Mouse (Mus musculus) left cerebral cortex, adult 18-20 months (tissue): ENCODE data around the gene Mms19. TPM values are rescaled to one million over a fixed set of nuclear protein-coding genes. Genes with fewer than 3 reads are reported as not detected.
"Not testable (repeated sequence)": the region's sequence is repeated elsewhere in the genome, so short reads cannot be mapped to it uniquely, and the experiment has no call there.

ENCODE experiments used
- DNase-seq, 2 experiments: peaks; one replicate each; pipeline ENCODE4 v3.0.0; 2021 to 2022; ENCODE audit warnings: low spot score in 2 of 2, mixed read lengths in 1 of 2
- total RNA-seq, 2 experiments: library from RNA; stranded (reverse); gene quantifications; 2 replicates each; pipeline ENCODE4 v1.2.3; 2021

Gene Mms19
- total RNA-seq, 2 experiments from 2014 or later: 30.9 to 32.3 TPM

GRCm38 (mm10) chr19:41935921-41936320 lies 45.0 kb downstream of the Mms19 start:
- no peak for DNase-seq

- no peak for DNase-seq
Observed at GRCm38 (mm10) chr19:41934124-41934523, 46.8 kb downstream of the Mms19 start.

DNA sequence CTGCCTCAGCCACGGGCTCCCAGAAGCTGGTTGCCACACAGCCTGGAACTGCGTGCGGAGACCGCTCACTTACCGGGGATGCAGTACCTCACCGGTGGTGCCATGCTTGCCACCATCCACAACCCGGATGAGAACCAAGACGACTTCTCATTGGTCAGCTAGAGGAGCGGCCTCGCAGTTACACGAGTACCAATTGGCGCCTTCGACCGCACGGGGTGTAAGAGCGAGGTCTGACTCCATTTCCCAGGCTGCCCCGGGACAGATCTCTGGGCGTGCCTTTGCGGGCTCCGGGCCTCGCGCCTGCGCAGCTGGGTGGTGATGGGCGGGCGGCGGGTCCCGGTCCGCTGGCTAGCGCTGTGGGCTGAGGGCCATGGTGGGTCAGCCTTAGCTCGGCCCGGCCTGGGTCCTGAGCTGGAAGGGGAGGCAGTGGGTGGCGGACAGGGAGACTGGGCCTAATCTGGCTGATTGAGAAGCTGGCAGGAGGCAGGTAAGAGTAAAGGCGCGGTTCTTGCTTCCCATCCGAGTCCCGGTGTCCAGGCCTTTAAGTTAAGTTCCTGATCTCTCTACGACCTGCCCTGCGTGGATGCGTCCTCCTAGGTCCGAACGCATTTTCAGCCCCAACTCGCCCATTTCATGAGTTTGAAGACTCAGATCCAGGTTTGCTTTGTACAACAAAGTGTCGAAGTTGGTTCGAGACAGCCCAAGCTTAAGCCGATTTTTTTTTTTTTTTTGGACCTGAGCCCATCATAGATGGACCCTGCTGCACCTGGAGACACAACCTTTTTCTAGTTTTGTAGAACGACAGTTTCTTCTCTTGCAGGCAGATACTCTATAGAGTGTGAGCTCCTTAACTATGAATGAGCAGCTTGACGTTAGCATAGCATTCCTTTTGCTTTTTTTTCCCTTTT lies 47.5 kb downstream of the Mms19 start, which contains the start of the genes Exosc1 and Zdhhc16:
TSS of gene Exosc1 (minus strand) at position 245 of the 908 bp plus-strand sequence.
TSS of gene Zdhhc16 (plus strand) at position 302 of the 908 bp plus-strand sequence.
- DNase-seq: peak; percentile 98 to 99

GRCm38 (mm10) chr19:41932686-41933085 lies 48.3 kb downstream of the Mms19 start:
- DNase-seq: no peak

- DNase-seq: no peak
Observed at GRCm38 (mm10) chr19:41920412-41921067, 60.4 kb downstream of the Mms19 start.

DNA sequence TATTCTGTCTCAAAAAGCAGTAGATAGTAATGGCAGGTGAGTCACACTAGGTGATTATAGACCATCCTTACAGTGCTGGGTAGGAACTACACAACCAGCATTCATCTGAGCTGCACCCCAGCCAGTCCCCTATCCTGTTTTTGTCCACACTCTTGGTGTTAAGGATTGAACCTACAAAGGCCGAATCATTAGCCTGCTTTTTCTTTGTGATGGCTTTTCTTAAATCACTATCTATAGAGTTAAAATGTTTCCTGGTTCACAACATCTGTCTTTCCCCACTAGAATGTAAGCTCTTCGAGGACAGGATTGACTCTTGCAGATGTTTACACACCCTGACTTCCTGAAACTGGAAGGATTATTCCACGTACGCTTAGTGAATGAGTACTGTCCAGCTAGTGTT lies 61.5 kb downstream of the Mms19 start:
- no peak for DNase-seq

GRCm38 (mm10) chr19:41916853-41917252 lies 64.1 kb downstream of the Mms19 start:
- no peak for DNase-seq

- DNase-seq: no peak
Observed at GRCm38 (mm10) chr19:41915294-41915693, 65.7 kb downstream of the Mms19 start.

- not testable (repeated sequence) for DNase-seq
Observed at GRCm38 (mm10) chr19:41914592-41914882, 66.4 kb downstream of the Mms19 start.

DNA sequence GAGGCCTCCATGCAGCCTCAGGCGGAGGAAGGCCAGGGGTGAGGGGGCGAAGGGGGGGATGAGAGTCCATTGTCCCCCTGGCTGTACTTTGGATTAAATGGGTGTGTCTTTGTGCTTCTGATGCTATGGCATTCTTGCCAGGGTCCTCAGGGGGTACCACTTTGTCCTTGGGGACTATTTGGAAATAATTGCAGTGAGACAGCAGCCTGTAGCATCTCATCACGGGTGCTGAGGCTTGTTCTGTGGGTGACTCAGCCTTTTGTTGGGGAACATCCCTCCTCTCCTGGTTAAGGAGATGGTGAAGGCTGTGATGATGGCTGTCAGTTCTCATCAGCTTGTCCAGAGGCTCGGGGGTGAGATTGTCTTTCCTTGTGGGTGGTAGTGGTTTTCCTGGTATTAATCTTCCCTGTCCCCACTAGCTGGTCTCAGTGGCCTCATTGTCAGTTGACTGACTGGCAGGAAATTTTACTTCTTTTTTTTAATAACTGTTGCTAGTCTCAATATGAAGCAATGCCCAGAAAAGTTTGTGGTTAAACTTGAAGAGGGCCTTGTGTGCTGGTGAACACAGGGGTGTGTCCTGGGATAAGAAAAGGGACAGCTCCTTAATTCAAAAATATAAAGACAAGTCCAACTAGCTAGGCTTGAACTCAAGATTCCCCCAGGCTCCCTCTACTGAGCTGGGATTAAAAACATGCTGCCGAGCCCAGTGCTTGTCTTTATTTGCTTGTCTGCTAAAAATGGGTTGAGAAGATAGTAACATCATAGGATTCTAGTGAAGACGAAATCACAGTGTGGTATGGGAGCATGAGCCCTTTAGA lies 67.0 kb downstream of the Mms19 start:
- no peak for DNase-seq

- DNase-seq: peak in 1 of 2 experiments; percentile 36
Observed at GRCm38 (mm10) chr19:41912121-41913080, 68.6 kb downstream of the Mms19 start.

DNA sequence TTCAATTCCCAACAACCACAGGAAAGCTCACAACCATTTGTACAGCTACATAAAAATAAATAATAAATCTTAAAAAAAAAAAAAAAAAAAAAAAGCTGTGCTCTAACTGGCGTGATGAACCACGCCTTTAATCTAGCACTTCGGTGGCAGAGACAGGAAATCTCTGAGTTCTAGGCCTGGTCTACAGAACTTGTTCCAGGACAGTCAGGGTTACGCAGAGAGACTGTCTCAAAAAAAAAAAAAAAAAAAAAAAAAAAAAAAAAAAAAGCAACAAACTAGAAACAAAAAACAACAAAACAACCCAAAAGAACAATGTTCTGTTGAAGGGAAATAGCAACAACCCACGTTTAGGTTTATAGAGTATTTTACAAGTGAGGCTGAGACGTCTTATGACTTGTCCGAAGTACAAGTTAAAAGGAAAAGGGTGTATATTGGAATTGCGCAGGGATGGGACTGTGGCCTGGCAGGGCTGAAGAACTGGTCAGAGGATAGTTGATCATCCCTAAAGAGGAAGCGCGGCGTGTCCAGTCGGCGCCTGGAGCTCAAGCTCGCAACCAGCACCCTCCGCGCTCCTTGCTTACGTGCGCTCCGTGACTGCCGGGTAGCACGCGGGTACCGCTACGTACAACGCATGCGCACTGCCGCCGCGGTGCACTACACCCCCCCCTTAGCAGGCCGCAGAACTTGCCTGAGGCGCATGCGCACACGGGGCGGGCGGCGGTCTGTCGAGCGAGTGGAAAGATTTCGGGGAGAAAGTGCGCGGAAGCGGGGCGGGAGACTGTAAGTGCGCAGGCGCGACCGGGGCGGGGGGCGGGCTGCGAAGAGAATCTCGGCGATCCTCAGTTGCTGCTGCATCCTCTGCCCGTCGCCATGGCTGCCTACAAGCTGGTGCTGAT lies 69.5 kb downstream of the Mms19 start, which contains the start of gene Pgam1:
TSS of gene Pgam1 (plus strand) at position 746 of the 896 bp plus-strand sequence.
- peak; percentile 95 to 96 for DNase-seq

DNA sequence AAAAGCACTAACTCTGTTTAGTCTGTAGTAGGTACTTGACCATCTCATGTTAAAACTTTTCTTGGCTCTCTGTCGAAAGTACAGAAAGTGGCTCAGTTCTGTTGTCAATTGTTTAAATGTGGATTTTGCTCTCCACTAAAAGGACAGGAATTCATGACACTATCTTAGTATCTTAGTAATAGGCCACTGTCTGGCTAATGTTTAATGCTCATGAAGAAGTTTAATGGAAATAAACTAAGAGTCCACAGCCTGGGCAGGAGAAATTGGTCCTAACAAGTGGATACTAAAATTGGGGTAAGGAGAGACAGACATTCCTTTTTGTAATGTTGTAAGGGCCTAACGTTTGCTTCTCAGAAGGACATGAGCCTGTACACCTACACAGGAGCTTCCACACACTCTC lies 70.6 kb downstream of the Mms19 start:
- no peak for DNase-seq

DNA sequence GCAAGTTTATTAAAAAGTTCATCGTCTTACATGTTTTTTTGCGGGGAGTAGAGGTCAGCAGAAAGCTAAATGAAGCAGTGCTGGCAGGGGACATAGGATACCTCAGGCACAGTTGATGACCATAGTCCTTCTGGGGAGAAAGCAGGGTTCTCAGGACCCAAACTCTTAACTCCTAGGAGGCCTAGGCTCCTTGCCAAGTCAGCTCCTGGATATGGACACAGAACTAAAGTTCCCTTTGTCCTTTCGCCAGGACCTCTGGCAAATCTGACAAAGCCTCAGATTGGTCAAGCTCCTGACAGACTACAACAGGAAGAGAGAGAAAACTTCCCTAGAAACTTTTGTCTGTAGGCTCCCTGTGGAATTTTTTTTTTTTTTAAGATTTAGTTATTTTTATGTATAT lies 72.2 kb downstream of the Mms19 start:
- no peak for DNase-seq

GRCm38 (mm10) chr19:41907079-41907760 lies 73.7 kb downstream of the Mms19 start:
- DNase-seq: no peak

DNA sequence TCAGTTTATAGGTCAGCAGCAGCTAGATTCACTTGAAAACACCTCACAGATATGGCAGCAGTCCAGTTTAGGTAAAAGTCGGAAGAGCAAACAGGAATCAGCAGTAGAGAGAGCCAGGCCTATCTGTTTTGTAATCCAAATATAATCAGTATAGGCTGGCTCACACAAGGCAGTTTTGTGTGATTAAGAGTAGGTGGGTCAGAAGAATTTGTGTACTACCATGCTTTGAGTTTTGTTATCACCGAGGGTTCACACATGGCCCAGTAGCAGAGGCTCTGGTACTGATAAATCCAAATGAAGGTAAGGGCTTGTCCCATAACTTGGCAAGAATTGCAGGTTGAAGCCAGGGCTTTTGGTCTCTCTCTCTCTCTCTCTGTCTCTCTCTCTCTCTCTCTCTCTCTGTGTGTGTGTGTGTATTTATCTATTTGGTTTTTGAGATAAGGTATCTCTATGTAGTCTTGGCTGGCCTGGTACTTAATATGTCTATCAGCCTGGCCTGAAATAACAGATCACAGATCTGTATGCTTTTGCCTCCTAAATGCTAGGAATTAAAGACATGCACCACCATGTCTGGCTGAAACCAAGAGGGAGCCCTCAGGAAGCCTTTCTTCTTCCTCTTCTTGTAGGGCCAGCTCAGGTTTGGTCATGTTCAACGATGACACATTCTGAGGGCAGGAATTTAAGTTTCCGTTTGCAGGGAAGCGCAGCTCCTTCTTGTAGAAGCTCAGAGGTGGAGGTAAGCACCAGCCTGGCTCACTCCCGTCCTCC lies 74.5 kb downstream of the Mms19 start:
- DNase-seq: no peak

DNA sequence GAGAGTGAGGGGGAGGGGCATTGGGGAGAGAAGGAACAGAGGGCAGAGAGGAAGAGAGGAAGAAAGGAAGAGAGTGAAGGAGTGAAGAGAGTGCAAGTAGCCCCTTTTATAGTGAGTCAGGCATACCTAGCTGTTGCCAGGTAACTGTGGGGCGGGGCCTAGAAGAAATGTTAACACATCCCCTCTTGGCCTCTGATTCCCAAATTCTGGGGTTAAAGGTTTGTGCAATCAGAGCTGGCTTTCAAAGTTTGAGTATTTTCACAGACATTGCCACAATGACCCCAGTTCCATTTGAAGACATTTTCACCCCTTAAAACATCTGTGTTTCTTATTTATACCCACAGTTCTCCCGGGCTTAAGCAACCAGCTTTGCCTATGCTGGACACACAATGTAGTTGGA lies 75.7 kb downstream of the Mms19 start:
- no peak for DNase-seq
